Mouse (Mus musculus) forebrain, embryonic 10.5 days (tissue): ENCODE data around the gene Phc1. TPM values are rescaled to one million over a fixed set of nuclear protein-coding genes. Genes with fewer than 3 reads are reported as not detected.

Experiments
- DNase-seq: peaks from one replicate; pipeline ENCODE4 v3.0.0-alpha.2; 2017; ENCODE audit warnings: low spot score; ENCODE audit errors: extremely low spot score
- H3K27ac ChIP-seq: fragments of 300-500 bp; sonication (generic); 2 replicates; pipeline ENCODE4 v1.5.1; 2016; ENCODE audit warnings: mild to moderate bottlenecking
- H3K27me3 ChIP-seq: fragments of 300-500 bp; sonication (generic); 2 replicates; pipeline ENCODE4 v1.6.1; 2016; ENCODE audit warnings: mild to moderate bottlenecking; ENCODE audit not compliant: poor library complexity, severe bottlenecking
- H3K36me3 ChIP-seq: fragments of 300-500 bp; sonication (generic); replicated peaks from 2 replicates; pipeline ENCODE4 v1.6.1; 2016; ENCODE audit warnings: mild to moderate bottlenecking, moderate library complexity
- H3K4me1 ChIP-seq: fragments of 300-500 bp; sonication (generic); 2 replicates; pipeline ENCODE4 v1.6.1; 2016
- H3K4me3 ChIP-seq: fragments of 300-500 bp; sonication (generic); 2 replicates; pipeline ENCODE4 v1.5.1; 2016; ENCODE audit warnings: mild to moderate bottlenecking, moderate library complexity
- H3K9me3 ChIP-seq: fragments of 300-500 bp; sonication (generic); 2 replicates; pipeline ENCODE4 v1.6.1; 2016; ENCODE audit warnings: mild to moderate bottlenecking, moderate library complexity
- WGBS: fragments of 180-500 bp; shearing (Covaris S2); methylation state at CpG from one replicate; pipeline ENCODE4 v1.1.7; 2016; 5-methylcytosine and 5-hydroxymethylcytosine counted together
- polyA plus RNA-seq: library from polyadenylated mRNA; unstranded; fragments of >200 nt; fragmentation: Nextera tagmentation; extraction: Ambion mirVana; gene quantifications from 2 replicates; pipeline ENCODE4 v1.2.1, GENCODE M21; 2016

Gene Phc1
- polyA plus RNA-seq, 1 experiment from 2014 or later, result 26.2 TPM

DNA sequence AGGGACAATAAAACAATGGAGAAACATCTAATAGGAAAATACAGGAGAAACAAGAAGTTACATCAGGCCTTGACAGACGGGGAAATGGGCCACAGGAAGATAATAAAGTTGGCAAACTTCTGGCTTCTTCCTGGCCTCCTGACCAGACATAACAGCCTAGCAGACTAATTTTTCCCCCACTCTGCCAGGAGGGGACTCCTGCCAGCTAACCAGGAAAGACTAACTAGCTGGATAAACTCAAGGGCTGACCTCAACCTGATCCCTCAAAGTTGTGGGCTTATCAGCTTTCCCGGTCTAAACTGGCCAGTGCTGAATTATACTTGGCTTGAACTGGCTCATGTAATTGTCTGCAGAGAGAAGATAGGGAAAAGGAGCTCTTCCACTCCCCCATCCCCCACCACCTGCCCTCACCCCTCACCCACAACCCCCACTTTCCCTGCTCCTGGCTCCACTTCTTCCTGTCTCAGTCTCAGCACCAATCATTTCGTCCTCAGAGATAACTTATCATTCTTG is 40.7 kb downstream of the Phc1 start:
- Histone ChIP-seq H3K36me3 (no peaks in the 10 kb centered on the region), H3K4me3 (no peak overlapping the region), H3K27ac (no peak overlapping the region), H3K4me1 (peaks cover 18% of the 10 kb centered on the region), H3K27me3 (peaks cover 18% of the 10 kb centered on the region), H3K9me3 (no peaks in the 10 kb centered on the region)
- no peak for DNase-seq
- 72% methylated on average over 3 of the region's 3 CpGs for WGBS

DNA sequence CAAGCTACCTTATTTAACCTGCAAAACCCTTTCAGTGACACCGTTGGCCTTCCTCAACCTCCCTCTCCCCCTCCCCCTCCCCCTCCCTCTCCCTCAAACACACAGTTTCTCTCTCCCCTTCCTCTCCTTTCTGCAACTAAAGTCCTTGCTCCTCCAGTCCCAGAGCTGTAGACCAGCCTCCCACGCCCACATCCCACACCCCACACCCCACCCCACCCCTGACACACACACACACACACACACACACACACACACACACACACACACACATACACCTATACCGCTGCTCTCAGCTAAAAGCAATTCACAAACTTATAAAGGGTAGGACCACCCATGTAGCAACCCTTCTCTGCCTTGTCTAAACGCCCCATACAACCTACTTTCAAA is 42.1 kb downstream of the Phc1 start:
- no peak for DNase-seq
- 59% methylated on average over 3 of the region's 4 CpGs for WGBS
- no peaks in the 10 kb centered on the region for H3K36me3 ChIP-seq

DNA sequence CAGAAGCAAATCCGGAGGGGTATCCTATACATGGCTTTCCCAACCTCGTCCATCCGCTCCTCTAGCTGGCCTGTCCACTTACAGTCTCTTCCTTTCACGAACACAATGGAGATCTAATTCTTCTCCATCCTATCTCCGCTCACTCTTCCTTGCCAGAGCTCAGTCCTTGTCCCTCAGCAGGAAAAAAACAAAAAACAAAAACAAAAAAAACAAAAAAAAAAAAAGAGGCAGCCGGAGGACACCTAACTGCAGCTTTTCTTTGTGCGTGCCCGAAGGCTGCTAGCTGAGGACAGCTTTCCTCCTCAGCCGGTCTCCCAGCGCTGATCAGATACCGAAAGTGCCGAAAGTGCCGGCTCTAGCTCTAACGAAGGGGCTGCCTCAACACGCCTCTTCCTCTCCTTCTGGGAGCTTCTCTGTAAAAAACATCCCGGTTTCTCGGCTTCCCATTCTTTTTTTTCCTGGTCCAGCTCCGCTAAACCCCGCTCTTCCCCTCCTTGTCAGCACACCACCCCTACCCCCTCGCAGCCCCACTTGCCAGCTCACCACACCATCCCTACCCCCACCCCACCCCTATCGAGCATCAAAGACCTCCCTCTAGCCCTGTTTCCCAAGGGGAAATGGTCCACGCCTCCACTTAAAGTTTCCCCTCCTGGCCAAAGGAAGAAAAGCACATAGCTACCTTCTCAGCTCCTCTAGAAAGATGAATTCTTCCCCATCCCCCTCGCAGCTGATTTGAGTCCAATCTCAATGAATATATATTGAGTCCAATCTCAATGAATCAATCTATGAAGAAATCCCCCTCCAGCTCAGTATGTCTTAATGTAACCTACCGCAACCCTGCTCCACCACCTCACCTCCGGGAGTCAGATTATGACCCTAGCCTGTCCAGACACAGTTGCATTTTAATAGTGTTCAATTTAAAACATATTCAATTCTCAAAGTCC is 42.8 kb downstream of the Phc1 start:
- Histone ChIP-seq H3K4me3 (peak overlapping the region; percentile 56), H3K36me3 (no peaks in the 10 kb centered on the region), H3K9me3 (no peaks in the 10 kb centered on the region), H3K27me3 (peaks cover 18% of the 10 kb centered on the region), H3K27ac (peak overlapping the region; percentile 84), H3K4me1 (peaks cover 16% of the 10 kb centered on the region)
- WGBS, result 7% methylated on average over 25 of the region's 25 CpGs
- DNase-seq, result peak; percentile 50

More for the DNA sequence above, 42.1 kb downstream of the Phc1 start:
- no peaks in the 10 kb centered on the region for H3K9me3 ChIP-seq
- peaks cover 18% of the 10 kb centered on the region for H3K27me3 ChIP-seq
- H3K27ac ChIP-seq, result no peak overlapping the region
- peaks cover 16% of the 10 kb centered on the region for H3K4me1 ChIP-seq
- H3K4me3 ChIP-seq, result no peak overlapping the region

DNA sequence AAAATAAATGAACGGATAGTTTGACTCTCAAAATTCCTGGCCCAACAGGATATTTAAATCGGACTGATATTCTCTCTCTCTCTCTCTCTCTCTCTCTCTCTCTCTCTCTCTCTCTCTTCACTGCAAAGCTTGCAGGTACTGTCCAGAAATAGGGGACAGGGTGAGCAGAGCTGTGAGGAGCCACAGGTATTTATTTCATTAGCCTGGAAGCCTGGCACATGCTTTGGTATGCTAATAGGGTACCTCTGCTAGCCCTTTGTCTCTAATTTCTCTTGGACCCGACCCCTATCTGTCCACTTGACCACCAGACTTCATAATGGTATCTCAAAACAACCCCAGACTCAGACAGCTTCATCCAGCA is 43.5 kb downstream of the Phc1 start:
- H3K9me3 ChIP-seq, result no peaks in the 10 kb centered on the region
- no peak for DNase-seq
- 40% methylated on average over 3 of the region's 3 CpGs for WGBS
- peak overlapping the region; percentile 56 for H3K4me3 ChIP-seq
- no peaks in the 10 kb centered on the region for H3K36me3 ChIP-seq
- H3K27ac ChIP-seq, result peak overlapping the region; percentile 84
- peaks cover 16% of the 10 kb centered on the region for H3K4me1 ChIP-seq
- H3K27me3 ChIP-seq, result peaks cover 18% of the 10 kb centered on the region

DNA sequence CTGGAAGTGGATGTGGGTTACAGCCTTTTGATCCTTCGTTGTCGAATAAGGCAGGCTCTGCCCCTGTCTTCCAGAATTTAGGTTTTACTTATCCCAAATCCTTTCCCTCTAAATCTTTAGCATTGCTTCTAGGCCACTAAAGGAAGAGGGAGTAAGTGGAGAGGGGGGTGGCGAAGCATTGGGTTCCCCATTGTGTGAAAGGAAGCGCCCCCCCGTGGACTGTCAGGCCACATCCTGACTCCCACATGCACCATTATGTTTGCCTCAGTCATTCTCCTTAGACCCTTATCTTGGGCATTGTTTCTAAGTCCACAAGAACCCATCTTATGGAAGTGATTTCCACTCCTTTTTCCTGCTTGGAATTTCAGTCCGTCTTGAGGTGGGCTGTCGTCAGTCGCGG is 45.1 kb downstream of the Phc1 start:
- H3K9me3 ChIP-seq, result no peaks in the 10 kb centered on the region
- H3K4me1 ChIP-seq, result peaks cover 16% of the 10 kb centered on the region
- whole genome bisulfite sequencing, result 53% methylated on average over 9 of the region's 9 CpGs

DNA sequence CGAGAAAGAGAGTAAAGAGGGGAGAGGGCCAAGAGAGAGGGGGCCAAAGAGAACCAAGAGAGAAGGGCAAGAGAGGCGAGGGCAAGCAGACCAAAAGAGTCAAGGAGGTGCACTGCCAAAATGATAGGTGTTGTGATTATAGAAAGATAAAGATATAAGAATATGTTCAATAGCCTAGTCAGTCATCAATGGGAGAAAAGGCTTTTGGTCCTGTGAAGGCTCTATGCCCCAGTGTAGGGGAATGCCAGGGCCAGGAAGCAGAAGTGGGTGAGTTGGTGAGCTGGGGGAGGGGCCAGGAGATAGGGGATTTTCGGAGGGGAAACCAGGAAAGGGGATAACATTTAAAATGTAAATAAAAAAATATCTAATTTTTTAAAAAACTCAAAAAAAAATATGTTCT is 46.1 kb downstream of the Phc1 start:
- no peak overlapping the region for H3K4me3 ChIP-seq
- no peak for DNase-seq
- no peak overlapping the region for H3K27ac ChIP-seq
- H3K36me3 ChIP-seq, result no peaks in the 10 kb centered on the region
- WGBS, result 64% methylated on average over 3 of the region's 3 CpGs
- H3K4me1 ChIP-seq, result peaks cover 16% of the 10 kb centered on the region
- H3K27me3 ChIP-seq, result peaks cover 18% of the 10 kb centered on the region
- H3K9me3 ChIP-seq, result no peaks in the 10 kb centered on the region

More for the DNA sequence above, 45.1 kb downstream of the Phc1 start:
- DNase-seq, result no peak
- no peak overlapping the region for H3K27ac ChIP-seq
- H3K27me3 ChIP-seq, result peaks cover 18% of the 10 kb centered on the region
- H3K4me3 ChIP-seq, result no peak overlapping the region
- no peaks in the 10 kb centered on the region for H3K36me3 ChIP-seq

DNA sequence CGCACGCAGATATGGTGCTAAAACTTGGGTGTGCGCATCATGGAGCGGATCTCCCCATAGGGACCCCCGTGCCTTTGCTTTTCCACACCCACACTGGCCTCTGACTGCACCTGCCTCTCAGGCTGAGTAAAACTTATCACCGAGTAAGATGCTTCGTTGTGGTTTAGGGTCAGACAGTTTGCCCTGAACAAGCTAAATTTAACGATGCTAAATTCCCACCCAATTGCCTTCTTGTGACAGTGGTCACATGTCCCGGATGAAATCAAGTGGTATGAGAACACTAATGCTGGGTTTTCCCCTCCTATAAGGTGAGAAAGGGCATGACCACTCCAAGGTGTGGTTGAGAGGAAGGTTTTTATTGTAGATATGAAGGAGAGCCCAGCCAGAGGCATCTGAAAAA is 46.6 kb downstream of the Phc1 start:
- no peaks in the 10 kb centered on the region for H3K9me3 ChIP-seq
- 93% methylated on average over 9 of the region's 9 CpGs for WGBS
- no peaks in the 10 kb centered on the region for H3K36me3 ChIP-seq
- H3K27me3 ChIP-seq, result peaks cover 18% of the 10 kb centered on the region
- H3K4me3 ChIP-seq, result no peak overlapping the region
- no peak for DNase-seq
- H3K27ac ChIP-seq, result no peak overlapping the region
- peaks cover 16% of the 10 kb centered on the region for H3K4me1 ChIP-seq

DNA sequence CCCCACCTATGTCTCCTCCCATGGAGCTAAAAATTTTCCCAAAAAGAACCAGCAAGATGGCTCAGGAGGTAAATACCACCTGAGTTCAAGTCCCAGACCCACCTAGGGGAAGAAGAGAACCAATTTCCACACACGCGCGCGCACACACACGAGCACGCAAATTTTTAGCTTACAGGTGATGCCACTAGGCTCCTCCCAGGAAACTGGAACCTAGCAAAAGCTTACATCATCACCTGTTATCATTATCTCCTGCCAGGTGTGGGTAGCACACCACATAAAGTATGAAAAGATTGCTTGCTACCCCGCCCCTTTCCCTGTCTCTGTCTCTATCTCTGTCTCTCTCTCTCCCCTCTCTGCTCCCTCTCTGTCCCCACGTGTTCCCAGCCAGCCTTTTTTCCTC is 47.2 kb downstream of the Phc1 start:
- Histone ChIP-seq H3K4me3 (no peak overlapping the region), H3K27ac (no peak overlapping the region), H3K9me3 (no peaks in the 10 kb centered on the region), H3K36me3 (no peaks in the 10 kb centered on the region), H3K4me1 (peaks cover 13% of the 10 kb centered on the region), H3K27me3 (peaks cover 18% of the 10 kb centered on the region)
- 89% methylated on average over 8 of the region's 8 CpGs for WGBS
- no peak for DNase-seq

DNA sequence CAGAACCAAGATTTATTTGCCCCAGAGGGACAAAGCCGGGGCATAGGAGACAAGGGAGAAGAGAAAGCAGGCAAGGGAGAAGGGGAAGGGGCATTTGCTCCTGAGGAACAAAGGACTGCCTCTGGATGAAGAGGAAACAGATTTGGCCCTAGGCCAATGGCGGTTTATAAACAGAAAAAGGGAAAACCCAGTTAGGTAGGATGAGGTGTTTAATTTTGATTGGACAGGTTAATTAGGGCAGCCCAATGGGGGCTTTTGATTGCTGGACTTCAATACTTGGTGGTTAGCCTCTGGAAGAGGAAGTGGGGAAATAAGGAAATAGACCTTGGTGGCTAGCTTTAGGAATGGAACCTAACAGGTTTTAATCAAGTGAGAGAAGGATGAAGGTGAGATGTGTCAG is 48.2 kb downstream of the Phc1 start:
- Histone ChIP-seq H3K27ac (no peak overlapping the region), H3K4me3 (no peak overlapping the region), H3K27me3 (peaks cover 18% of the 10 kb centered on the region), H3K4me1 (peaks cover 4% of the 10 kb centered on the region), H3K9me3 (no peaks in the 10 kb centered on the region), H3K36me3 (no peaks in the 10 kb centered on the region)
- no peak for DNase-seq
- WGBS, result 77% methylated on average over 2 of the region's 2 CpGs

DNA sequence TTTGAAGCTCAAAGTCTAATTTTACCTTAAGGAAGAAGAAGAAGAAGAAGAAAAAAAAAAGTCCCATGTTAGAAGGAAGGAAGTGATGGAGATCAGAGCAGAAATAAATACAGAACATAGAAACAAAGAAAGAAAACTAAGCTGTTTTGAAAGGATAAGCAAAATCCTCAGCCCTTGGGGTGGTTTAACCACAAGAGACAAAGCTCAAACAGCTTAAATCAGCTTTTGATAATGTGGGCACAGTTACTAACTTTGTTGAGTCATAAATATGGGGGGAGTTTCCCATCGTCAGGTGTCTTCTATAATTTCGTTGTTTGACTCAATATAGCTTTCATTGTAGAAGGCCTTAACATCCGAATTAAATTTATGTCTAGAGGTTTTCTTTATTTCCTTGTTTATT is 48.6 kb downstream of the Phc1 start:
- Histone ChIP-seq H3K27ac (no peak overlapping the region), H3K4me1 (no peaks in the 10 kb centered on the region; the same call in 1 of the 2 replicates), H3K9me3 (no peaks in the 10 kb centered on the region), H3K36me3 (no peaks in the 10 kb centered on the region), H3K4me3 (no peak overlapping the region), H3K27me3 (peaks cover 14% of the 10 kb centered on the region)
- whole genome bisulfite sequencing, result 89% methylated on average over 3 of the region's 3 CpGs
- DNase-seq, result no peak

DNA sequence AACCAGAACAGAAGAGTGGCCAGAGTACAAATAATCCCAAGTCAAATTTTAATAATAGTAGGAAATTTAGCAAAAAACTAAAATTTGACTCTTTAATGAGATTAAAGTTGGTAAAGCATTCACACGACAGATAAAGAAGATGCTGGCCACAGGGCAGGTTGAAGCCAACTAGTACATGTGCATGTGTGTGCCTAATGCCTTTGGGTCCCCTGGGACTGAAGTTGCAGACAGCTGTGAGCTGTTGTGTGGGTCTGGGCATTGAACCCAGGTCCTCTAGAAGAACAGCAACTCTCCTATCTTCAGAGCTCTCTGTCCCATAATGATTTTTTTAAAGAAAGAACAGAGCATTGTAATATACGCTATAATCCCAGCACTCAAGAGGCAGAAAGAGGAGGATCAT is 49.1 kb downstream of the Phc1 start:
- DNase-seq, result no peak
- no peaks in the 10 kb centered on the region for H3K4me1 ChIP-seq
- H3K27me3 ChIP-seq, result peaks cover 9% of the 10 kb centered on the region
- H3K36me3 ChIP-seq, result no peaks in the 10 kb centered on the region
- H3K4me3 ChIP-seq, result no peak overlapping the region
- WGBS, result 83% methylated on average over 2 of the region's 2 CpGs
- no peaks in the 10 kb centered on the region for H3K9me3 ChIP-seq
- H3K27ac ChIP-seq, result no peak overlapping the region

DNA sequence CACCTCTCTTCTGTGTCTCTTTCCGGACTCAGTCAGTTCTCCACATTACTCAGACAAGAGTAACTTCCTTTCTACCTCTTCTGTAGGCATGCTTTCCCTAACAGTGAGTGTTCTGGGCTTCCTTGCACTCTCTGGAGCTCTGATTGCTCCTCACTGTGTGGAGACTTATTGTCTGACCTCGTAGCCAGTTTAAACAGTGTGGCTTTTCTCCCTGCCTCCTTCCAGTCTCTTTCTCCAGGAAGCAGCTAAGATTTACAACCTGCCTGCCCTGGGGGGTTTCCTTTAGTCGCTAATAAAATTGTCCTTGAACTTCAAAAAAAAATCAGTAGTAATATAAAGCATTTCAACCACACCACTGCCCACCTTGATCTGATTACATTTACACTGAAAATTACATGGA is 50.1 kb downstream of the Phc1 start:
- H3K27me3 ChIP-seq, result no peaks in the 10 kb centered on the region
- no peaks in the 10 kb centered on the region for H3K9me3 ChIP-seq
- H3K4me3 ChIP-seq, result no peak overlapping the region
- no peak overlapping the region for H3K27ac ChIP-seq
- 64% methylated on average over 3 of the region's 3 CpGs for WGBS
- no peaks in the 10 kb centered on the region for H3K36me3 ChIP-seq
- no peak for DNase-seq
- H3K4me1 ChIP-seq, result no peaks in the 10 kb centered on the region

DNA sequence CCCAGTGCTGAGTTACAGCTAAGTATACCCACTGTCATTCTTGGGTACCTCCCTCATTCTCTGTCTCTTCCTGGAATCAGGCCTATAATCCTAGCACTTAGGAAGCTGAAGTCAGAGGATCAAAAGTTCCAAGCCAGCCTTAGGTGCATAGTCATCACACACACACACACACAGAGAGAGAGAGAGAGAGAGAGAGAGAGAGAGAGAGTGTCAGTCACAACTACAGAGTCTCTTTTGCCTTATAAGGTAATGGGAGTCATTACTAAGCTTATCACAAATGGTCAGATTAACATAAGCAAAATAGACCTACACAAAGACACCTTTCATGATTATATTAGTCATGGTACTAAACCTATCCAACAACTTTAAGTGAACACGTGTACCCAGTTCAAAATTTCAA is 51.0 kb downstream of the Phc1 start:
- Histone ChIP-seq H3K4me3 (no peak overlapping the region), H3K36me3 (no peaks in the 10 kb centered on the region), H3K4me1 (no peaks in the 10 kb centered on the region), H3K9me3 (no peaks in the 10 kb centered on the region), H3K27ac (no peak overlapping the region), H3K27me3 (no peaks in the 10 kb centered on the region)
- 87% methylated on average over 1 of the region's 1 CpGs for WGBS
- DNase-seq, result no peak
